Mouse (Mus musculus) fat pad, adult 2 months (tissue): Measurements from ENCODE around the gene Ssxb5.
"Not testable (repeated sequence)": the region's sequence is repeated elsewhere in the genome, so short reads cannot be mapped to it uniquely, and the experiment has no call there.

ENCODE experiments used
- DNase-seq: peaks from one replicate; pipeline ENCODE4 v3.0.0-alpha.2; 2011; ENCODE audit warnings: low read depth, low spot score; ENCODE audit errors: extremely low read depth

Gene Ssxb5

GRCm38 (mm10) chrX:8803391-8803790, at the start of gene Ssxb5:
Gene Ssxb5, plus strand, starts transcription at chrX:8803691.
- DNase-seq, result not testable (repeated sequence)

DNA sequence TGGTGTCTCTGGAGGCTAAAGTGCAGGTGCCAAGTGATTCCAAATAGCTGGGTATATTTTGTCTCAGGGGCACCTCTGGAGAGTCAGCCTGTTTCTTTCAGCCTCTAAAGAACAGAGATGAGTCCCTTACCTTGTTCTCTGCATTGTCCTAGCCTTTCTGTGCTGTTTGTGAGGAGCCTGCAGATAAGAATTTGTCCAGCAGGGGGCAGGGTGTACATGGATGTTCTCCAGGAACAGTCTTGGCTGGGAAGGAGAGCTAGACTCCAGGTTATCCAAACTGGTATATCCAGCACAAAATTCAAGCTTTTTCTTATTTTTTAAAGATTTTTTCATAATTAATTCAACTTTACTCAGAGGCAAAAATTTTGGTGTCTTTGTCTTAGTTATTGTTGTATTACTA, 28.6 kb downstream of the Ssxb5 start:
- DNase-seq, result no peak

DNA sequence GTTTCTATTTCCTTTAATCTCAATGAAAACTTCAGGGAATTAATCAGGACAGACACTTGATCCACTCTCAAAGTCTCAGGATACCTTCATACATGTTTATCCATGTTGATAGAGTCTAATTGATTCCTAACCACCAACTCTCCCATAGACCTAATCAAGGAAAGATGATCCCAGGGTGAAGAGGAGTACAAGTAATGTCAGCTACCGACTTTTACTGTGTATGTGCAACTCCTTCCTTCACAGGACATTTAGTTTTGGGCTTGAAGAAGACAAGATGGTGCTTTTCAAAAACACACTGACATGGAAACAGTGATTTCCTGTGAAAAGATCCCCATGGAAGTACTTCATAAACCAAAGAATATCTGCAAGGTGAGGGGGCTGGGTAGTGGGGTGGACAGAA, 40.2 kb downstream of the Ssxb5 start, which contains the start of gene Gm6592:
Gm6592 (plus strand) TSS at position 301 of the 400 bp plus-strand sequence.
- no peak for DNase-seq

- DNase-seq, result no peak
These were observed 49.0 kb downstream of the Ssxb5 start for GRCm38 (mm10) chrX:8852486-8852885.
